Mouse (Mus musculus): Measurements from ENCODE around the gene Slc27a4.

- TF ChIP-seq CTCF (IDR thresholded peaks at IDR 0.05; ENCODE audit: control insufficient read depth, insufficient read depth, insufficient replicate concordance, low read depth, low read length) = no peak
- TF ChIP-seq POLR2A (IDR thresholded peaks at IDR 0.05; ENCODE audit: control insufficient read depth, low read depth, low read length) = no peak
These were observed 41.7 kb downstream of the Slc27a4 start for GRCm38 (mm10) chr2:29844115-29844514.
